Mouse (Mus musculus) forebrain, embryonic 10.5 days (tissue): ENCODE measurements around the gene Slc35a3. TPM values are rescaled to one million over a fixed set of nuclear protein-coding genes. Genes with fewer than 3 reads are reported as not detected.

Experiments
- DNase-seq: peaks from one replicate; pipeline ENCODE4 v3.0.0-alpha.2; 2017; ENCODE audit warnings: low spot score; ENCODE audit errors: extremely low spot score
- H3K27ac ChIP-seq: fragments of 300-500 bp; sonication (generic); 2 replicates; pipeline ENCODE4 v1.5.1; 2016; ENCODE audit warnings: mild to moderate bottlenecking
- H3K27me3 ChIP-seq: fragments of 300-500 bp; sonication (generic); 2 replicates; pipeline ENCODE4 v1.6.1; 2016; ENCODE audit warnings: mild to moderate bottlenecking; ENCODE audit not compliant: poor library complexity, severe bottlenecking
- H3K36me3 ChIP-seq: fragments of 300-500 bp; sonication (generic); replicated peaks from 2 replicates; pipeline ENCODE4 v1.6.1; 2016; ENCODE audit warnings: mild to moderate bottlenecking, moderate library complexity
- H3K4me1 ChIP-seq: fragments of 300-500 bp; sonication (generic); 2 replicates; pipeline ENCODE4 v1.6.1; 2016
- H3K4me3 ChIP-seq: fragments of 300-500 bp; sonication (generic); 2 replicates; pipeline ENCODE4 v1.5.1; 2016; ENCODE audit warnings: mild to moderate bottlenecking, moderate library complexity
- H3K9me3 ChIP-seq: fragments of 300-500 bp; sonication (generic); 2 replicates; pipeline ENCODE4 v1.6.1; 2016; ENCODE audit warnings: mild to moderate bottlenecking, moderate library complexity
- WGBS: fragments of 180-500 bp; shearing (Covaris S2); methylation state at CpG from one replicate; pipeline ENCODE4 v1.1.7; 2016; 5-methylcytosine and 5-hydroxymethylcytosine counted together
- polyA plus RNA-seq: library from polyadenylated mRNA; unstranded; fragments of >200 nt; fragmentation: Nextera tagmentation; extraction: Ambion mirVana; gene quantifications from 2 replicates; pipeline ENCODE4 v1.2.1, GENCODE M21; 2016

The Slc35a3 gene
- polyA plus RNA-seq, 1 experiment from 2014 or later, result 8.3 TPM

DNA sequence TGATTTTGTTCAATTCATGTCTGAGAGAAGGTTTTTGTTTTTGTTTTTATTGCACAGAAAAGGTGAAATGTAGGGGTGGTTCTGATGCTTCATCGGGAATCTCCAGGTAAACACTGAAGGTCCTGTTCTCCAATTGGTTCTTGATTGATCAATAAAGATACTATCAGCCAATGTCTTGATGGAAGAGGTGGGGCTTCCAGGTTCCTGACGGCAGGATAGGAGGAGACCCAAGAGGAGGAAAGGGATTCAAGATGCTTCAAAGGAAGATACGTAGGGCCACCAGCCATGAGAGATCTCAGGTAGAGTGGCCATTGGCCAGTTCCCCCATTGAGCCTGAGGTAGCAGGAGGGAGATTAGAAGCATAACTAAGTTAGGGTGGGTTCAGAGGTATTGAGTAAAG is 6.3 kb upstream of the Slc35a3 start:
- DNase-seq, result no peak
- WGBS, result 74% methylated on average over 3 of the region's 3 CpGs
- peaks cover under 1% of the 10 kb centered on the region; the same call in 1 of the 2 replicates for H3K27me3 ChIP-seq
- H3K9me3 ChIP-seq, result no peaks in the 10 kb centered on the region
- H3K4me1 ChIP-seq, result peaks cover 5% of the 10 kb centered on the region
- H3K27ac ChIP-seq, result no peak overlapping the region
- no peaks in the 10 kb centered on the region for H3K36me3 ChIP-seq
- H3K4me3 ChIP-seq, result no peak overlapping the region

DNA sequence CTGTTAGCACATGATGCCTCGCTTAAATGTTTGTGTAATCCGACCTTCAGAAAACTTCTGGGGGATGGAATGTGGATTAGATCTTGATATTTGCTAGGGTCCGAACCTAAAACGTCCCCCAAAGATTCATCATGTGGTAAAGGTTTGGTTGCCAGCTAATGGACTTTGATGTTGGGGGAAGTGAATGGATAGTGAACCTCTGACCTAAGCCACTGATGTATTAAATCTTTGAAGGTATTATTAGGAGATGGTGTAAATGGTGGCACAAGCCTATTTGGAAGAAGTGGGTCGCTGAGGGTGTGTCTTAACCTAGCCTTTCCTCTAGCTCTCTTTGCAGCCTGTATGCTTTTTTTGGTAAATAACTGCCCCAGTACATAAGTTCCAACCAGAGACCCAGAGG is 400 bp upstream of the Slc35a3 start:
- Histone ChIP-seq H3K4me3 (peak overlapping the region; percentile 100), H3K27ac (no peak overlapping the region), H3K36me3 (no peaks in the 10 kb centered on the region), H3K9me3 (no peaks in the 10 kb centered on the region), H3K4me1 (peaks cover 19% of the 10 kb centered on the region), H3K27me3 (peaks cover 13% of the 10 kb centered on the region)
- WGBS, result 37% methylated on average over 5 of the region's 5 CpGs
- DNase-seq, result no peak

DNA sequence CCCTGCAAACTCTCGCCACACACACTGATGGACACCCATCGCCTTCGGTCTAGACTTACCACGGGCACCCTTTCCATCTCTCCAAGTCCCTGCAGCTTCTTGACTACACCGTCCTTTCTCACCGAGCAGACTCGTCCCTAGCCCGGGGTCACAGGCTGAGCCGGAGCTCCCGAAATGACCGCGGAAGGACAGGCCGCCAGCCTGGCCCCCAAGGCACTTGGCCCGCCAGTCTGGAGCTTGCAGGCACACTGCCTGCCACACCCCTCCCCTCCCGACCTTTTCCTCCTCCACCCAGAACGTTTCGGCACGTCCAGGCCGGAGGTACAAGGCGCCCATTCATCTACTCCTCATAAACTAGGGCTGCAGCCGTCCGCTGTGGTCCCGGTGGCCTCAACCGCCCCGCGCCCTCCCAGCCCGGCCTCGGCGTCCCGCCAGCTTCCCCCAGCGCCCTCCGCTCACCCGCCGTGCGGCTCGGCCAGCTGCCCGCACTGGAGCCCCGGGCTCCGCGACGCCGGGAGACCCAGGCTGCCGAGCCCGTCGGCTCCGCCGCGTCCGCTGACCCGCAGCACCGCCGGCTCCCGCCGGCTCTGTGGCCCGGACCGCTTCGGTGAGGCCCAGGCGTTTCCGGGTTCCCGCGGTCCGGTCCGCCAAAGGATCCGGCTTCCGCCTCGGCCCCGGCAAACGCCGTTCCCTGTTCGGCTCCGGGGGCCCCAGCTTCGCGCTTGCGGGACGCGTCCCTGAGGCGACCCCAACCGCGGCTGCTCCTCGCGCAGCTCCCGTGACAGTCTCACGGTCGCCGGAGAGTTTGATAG is 801 bp downstream of the Slc35a3 start:
- WGBS, result under 1% methylated on average over 85 of the region's 85 CpGs
- Histone ChIP-seq H3K27me3 (peaks cover 13% of the 10 kb centered on the region), H3K4me1 (peaks cover 19% of the 10 kb centered on the region), H3K36me3 (no peaks in the 10 kb centered on the region), H3K4me3 (peak overlapping the region; percentile 100), H3K9me3 (no peaks in the 10 kb centered on the region), H3K27ac (peak overlapping the region; percentile 92)
- peak; percentile 72 for DNase-seq

- H3K4me1 ChIP-seq, result peaks cover 19% of the 10 kb centered on the region
- DNase-seq, result no peak
- 0 out of 2 replicates have a peak, but pooled peaks cover 3% of the 10 kb centered on the region for H3K36me3 ChIP-seq
- H3K9me3 ChIP-seq, result no peaks in the 10 kb centered on the region
- no peak overlapping the region for H3K27ac ChIP-seq
- WGBS, result 62% methylated on average over 9 of the region's 9 CpGs
- peaks cover 13% of the 10 kb centered on the region for H3K27me3 ChIP-seq
- H3K4me3 ChIP-seq, result peak overlapping the region; percentile 100
Measured at GRCm38 (mm10) chr3:116710941-116711340, 1.7 kb downstream of the Slc35a3 start.

- Histone ChIP-seq H3K27me3 (no peaks in the 10 kb centered on the region), H3K27ac (no peak overlapping the region), H3K4me1 (peaks cover under 1% of the 10 kb centered on the region; the same call in 1 of the 2 replicates), H3K9me3 (no peaks in the 10 kb centered on the region), H3K4me3 (no peak overlapping the region), H3K36me3 (0 out of 2 replicates have a peak, but pooled peaks cover 3% of the 10 kb centered on the region)
- DNase-seq, result no peak
- WGBS, result 94% methylated on average over 1 of the region's 1 CpGs
Measured at GRCm38 (mm10) chr3:116705637-116706204, 6.9 kb downstream of the Slc35a3 start.

DNA sequence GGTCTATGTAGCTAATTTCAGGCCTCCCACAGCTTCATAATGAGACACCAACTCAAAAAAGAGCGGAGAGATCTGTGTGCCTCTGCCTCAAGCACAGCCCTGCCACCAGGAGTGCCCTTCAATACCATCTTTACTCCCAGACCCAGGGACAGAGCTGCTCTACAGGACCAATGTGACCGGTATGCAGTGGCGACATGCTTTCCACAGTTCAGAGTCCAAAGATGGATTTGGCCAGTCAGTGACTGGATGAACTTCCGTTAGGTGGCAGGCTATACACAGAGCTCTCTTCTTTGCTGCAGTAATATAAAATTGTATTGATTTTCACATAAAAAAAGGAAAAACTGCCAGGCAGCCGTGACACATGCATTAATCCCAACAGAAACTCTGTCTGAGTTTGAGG is 8.8 kb downstream of the Slc35a3 start:
- no peaks in the 10 kb centered on the region for H3K27me3 ChIP-seq
- WGBS, result 92% methylated on average over 5 of the region's 5 CpGs
- H3K4me3 ChIP-seq, result no peak overlapping the region
- H3K36me3 ChIP-seq, result 0 out of 2 replicates have a peak, but pooled peaks cover 3% of the 10 kb centered on the region
- no peaks in the 10 kb centered on the region for H3K4me1 ChIP-seq
- H3K9me3 ChIP-seq, result no peaks in the 10 kb centered on the region
- DNase-seq, result no peak
- no peak overlapping the region for H3K27ac ChIP-seq

- Histone ChIP-seq H3K9me3 (no peaks in the 10 kb centered on the region), H3K27me3 (no peaks in the 10 kb centered on the region), H3K36me3 (0 out of 2 replicates have a peak, but pooled peaks cover 3% of the 10 kb centered on the region), H3K4me1 (no peaks in the 10 kb centered on the region), H3K4me3 (no peak overlapping the region), H3K27ac (no peak overlapping the region)
- DNase-seq, result no peak
- 88% methylated on average over 1 of the region's 1 CpGs for WGBS
Measured at GRCm38 (mm10) chr3:116702647-116703272, 9.9 kb downstream of the Slc35a3 start.

- Histone ChIP-seq H3K36me3 (0 out of 2 replicates have a peak, but pooled peaks cover 2% of the 10 kb centered on the region), H3K4me3 (no peak overlapping the region), H3K27me3 (no peaks in the 10 kb centered on the region), H3K4me1 (no peaks in the 10 kb centered on the region), H3K27ac (no peak overlapping the region), H3K9me3 (no peaks in the 10 kb centered on the region)
- WGBS, result 95% methylated on average over 4 of the region's 4 CpGs
- DNase-seq, result no peak
Measured at GRCm38 (mm10) chr3:116701601-116702000, 11.0 kb downstream of the Slc35a3 start.

GRCm38 (mm10) chr3:116698786-116699185 is 13.8 kb downstream of the Slc35a3 start:
- no peak for DNase-seq
- 73% methylated on average over 2 of the region's 2 CpGs for WGBS
- Histone ChIP-seq H3K4me1 (no peaks in the 10 kb centered on the region), H3K27me3 (no peaks in the 10 kb centered on the region), H3K36me3 (peaks cover 2% of the 10 kb centered on the region), H3K9me3 (no peaks in the 10 kb centered on the region), H3K27ac (no peak overlapping the region), H3K4me3 (no peak overlapping the region)

GRCm38 (mm10) chr3:116695666-116695985 is 17.0 kb downstream of the Slc35a3 start:
- H3K9me3 ChIP-seq, result no peaks in the 10 kb centered on the region
- H3K27ac ChIP-seq, result no peak overlapping the region
- DNase-seq, result no peak
- no peaks in the 10 kb centered on the region for H3K27me3 ChIP-seq
- H3K36me3 ChIP-seq, result peaks cover 10% of the 10 kb centered on the region
- 81% methylated on average over 2 of the region's 2 CpGs for WGBS
- H3K4me3 ChIP-seq, result no peak overlapping the region
- no peaks in the 10 kb centered on the region for H3K4me1 ChIP-seq

GRCm38 (mm10) chr3:116694955-116695665 is 17.5 kb downstream of the Slc35a3 start:
- Histone ChIP-seq H3K9me3 (no peaks in the 10 kb centered on the region), H3K27me3 (no peaks in the 10 kb centered on the region), H3K4me1 (no peaks in the 10 kb centered on the region), H3K36me3 (peaks cover 10% of the 10 kb centered on the region), H3K27ac (no peak overlapping the region), H3K4me3 (no peak overlapping the region)
- 90% methylated on average over 8 of the region's 8 CpGs for WGBS
- no peak for DNase-seq

- no peak overlapping the region for H3K4me3 ChIP-seq
- no peaks in the 10 kb centered on the region for H3K4me1 ChIP-seq
- WGBS, result 86% methylated on average over 3 of the region's 3 CpGs
- H3K36me3 ChIP-seq, result peaks cover 10% of the 10 kb centered on the region
- H3K27me3 ChIP-seq, result no peaks in the 10 kb centered on the region
- H3K27ac ChIP-seq, result no peak overlapping the region
- H3K9me3 ChIP-seq, result no peaks in the 10 kb centered on the region
- no peak for DNase-seq
Measured at GRCm38 (mm10) chr3:116694312-116694711, 18.3 kb downstream of the Slc35a3 start.
